Mouse (Mus musculus): Measurements from ENCODE around the gene Nr6a1.

The Nr6a1 gene

DNA sequence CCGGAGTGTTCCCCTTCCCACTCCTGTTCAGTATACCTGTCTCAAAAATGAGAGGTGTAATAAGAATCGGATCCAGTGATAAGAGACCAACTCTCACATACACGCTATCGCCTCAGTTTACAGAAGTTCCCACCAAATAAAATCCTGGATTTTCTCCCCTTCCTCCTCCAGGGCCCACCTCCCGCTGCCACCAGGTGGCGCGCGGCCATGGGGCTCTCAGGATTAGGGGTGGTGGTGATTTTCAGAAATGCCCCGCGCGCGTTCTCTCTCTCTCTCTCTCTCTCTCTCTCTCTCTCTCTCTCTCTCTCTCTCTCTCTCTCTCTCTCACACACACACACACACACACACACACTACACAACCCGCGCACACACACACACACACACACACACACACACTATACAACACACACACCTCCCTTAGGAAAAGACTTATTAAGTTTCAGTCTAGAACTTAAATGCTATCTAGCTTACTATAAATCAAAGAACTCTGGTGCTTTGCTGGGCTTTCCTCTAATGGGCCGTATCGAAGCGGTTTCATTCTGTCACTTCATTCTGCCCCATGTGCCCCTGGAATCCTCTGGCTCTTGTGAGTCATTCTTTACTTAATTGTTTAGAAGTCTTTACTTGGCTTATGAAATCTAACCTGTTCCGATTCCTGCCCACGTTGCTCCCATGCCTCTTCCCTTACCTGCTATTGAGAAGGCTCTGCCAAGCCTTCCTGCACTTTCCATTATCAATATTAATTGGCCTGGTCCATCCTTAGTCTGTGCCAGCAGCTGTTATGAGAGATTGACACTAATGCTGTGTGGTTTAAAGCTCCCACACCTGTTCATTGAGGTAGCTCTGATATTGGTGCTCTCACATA is at the start of gene Nr6a1:
Gene Nr6a1 (minus strand): TSS at position 574 of the 865 bp plus-strand sequence.
- peak in 1 of 2 experiments; percentile 46 for DNase-seq (ENCODE audit: low spot score in 2 of 2)

DNA sequence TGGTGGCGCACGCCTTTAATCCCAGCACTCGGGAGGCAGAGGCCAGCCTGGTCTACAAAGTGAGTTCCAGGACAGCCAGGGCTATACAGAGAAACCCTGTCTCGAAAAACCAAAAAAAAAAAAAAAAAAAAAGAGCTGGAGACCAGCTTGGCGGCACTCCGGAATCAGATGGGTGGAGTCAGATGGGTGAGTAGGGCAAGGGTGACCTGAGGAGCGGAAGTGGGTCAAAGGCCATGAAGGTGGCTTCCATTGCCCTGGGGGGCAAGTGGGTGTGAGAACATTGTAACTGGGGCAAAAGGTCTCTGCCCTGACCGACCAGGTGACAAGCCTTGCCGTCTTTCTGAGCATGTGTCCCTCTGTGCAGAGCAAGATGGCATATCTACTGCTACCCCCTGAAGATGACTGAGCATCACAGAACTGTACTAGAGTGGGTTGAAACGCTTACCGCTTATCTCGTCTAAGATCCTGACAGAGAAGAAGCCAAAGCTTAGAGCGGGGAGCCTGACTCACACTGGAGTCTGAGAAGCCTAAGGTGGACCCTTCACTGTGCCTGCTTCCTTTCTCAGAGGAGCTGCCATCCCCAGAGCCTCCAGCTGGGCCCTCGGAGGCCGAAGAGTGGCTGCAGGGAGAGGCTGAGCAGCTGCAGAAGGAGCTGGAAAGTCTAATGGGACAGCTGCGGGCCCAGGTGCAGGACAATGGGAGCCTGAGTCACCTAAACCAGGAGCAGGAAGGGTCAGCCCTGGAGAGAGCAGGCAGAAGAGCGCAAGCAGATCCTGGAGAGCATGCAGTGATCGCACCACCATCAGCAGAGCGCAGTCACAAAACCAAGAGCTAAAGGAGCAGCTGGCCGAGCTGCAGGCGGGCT is 48.7 kb upstream of the Nr6a1 start:
- DNase-seq (ENCODE audit: low spot score in 2 of 2), result no peak

DNA sequence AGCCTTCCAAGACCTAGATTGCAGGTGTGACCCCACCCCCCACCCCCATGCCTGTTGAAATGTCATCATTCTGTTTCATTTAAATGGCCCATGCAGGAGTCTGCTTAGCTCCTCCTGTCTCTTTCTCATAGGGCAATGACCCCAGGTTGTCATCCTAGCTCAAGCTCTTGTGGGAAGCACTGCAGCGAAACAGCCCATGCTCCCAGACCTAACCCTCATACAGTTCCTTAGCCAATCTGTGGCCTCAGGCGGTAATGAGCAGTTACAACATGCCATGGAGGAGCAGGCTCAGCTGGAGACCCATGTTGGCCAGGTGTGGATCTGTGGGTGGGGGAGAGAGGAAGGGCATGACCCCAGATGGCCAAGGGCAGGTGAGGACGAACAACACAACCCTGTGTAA is 47.7 kb upstream of the Nr6a1 start:
- DNase-seq (ENCODE audit: low spot score in 2 of 2), result no peak

DNA sequence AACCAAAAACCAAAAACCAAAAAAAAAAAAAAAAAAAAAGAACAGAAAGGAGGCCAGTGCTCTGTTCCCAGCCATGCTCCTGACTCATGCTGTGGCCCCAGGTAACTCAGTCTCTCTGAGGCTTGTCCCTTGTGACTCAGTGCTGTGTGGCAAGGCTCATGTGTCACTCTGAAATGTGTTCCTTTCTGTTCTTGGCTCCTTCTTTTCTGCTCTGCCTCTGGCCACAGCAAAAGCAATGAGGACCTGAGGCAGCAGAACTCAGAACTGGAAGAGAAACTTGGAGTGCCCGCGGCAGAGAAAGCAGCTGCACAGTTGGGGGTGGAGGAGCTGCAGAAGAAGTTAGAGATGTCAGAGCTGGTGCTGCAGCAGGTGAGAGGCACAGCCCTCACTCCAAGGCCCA is 46.7 kb upstream of the Nr6a1 start:
- DNase-seq (ENCODE audit: low spot score in 2 of 2), result no peak

DNA sequence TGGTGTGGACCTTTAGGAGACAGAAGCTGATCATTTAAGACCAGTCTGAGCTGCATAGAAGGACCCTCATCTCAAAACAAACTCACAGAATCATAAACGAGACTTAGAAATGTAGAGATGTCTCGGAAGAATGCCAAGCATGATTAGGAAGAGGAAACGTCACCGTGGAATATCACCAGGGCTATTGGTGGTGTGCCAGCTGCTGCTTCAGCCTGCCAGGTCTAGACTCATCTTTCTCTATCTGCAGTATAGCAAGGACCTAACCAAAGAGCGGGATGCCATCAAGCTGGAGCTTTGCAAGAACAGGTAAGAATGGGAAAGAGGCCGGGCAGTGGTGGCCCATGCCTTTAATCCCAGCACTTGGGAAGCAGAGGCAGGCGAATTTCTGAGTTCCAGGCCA is 46.2 kb upstream of the Nr6a1 start:
- DNase-seq (ENCODE audit: low spot score in 2 of 2), result no peak

DNA sequence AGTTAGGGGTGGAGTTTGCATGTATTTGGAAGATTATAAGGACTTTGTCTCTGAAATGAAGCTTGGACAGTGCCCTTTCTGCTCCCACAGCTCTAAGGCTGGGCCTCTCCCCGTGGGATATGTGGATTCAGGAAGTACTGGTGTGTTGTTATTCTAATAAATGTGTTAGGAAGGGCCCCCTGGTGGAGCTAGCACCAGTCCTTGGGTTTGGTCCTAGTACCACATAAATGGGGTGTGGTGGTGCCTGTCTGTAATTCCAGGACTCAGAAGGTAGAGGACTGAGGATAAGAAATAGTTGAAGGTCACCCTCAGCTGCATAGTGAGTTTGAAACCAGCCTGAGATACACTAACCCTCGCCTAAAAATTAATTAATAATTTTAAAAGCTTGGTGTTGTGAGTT is 45.7 kb upstream of the Nr6a1 start:
- DNase-seq (ENCODE audit: low spot score in 2 of 2), result no peak

DNA sequence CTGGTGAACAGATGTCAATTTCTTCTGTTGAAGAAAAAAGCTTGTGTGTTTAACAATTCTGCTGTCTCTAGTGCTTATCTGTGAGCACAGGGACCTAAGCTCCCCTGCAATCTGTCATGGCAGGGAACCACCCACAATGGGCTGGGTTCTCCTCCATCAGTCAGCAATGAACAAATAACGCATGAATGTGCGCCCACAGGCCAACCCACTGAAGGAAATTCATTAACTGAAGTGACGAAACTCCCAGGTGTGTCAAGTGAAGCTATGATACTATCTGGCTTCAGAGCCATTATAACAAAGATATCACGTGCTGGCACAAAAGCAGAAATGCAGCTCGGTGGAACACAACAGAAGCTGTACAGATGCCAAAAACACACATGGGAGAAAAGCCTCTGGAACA is 42.6 kb upstream of the Nr6a1 start:
- DNase-seq (ENCODE audit: low spot score in 2 of 2), result no peak

DNA sequence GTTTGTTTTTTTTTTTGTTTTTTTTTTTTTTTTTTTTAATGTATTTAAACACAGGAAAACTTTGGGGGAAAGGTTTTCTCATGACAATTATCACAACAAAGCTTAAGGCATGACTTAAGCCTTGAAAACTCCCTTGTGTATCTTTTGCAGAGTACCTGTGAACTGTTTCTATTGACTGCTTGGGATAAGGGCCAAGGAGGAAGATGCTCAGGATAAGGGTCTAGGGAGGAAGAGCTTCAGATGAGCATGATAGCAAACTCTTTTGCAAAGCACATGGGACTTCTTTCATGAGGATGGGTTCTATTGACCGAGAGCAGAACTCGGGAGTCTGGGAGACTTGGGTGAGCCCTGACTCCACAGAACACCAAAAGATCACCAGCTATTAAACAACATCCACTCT is 42.2 kb upstream of the Nr6a1 start:
- DNase-seq (ENCODE audit: low spot score in 2 of 2), result no peak

DNA sequence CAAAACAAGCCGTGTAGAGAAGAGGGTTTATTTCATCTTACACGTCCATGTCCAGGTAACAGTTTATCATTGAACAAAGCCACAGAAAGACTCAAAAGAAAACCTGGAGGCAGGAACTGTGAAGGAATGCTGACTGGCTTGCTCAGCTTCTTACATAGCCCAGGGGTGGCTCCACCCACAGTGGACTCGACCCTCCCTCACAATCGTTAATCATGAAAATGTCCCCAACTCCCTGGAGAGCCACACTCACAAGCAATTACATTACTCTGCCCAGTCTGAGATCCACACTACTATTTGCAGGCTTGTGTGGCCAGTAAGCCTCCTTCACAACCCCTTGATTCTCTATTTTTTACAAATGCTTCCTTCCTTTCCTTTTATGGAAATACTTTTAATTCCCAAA is 36.7 kb upstream of the Nr6a1 start:
- no peak for DNase-seq (ENCODE audit: low spot score in 2 of 2)

DNA sequence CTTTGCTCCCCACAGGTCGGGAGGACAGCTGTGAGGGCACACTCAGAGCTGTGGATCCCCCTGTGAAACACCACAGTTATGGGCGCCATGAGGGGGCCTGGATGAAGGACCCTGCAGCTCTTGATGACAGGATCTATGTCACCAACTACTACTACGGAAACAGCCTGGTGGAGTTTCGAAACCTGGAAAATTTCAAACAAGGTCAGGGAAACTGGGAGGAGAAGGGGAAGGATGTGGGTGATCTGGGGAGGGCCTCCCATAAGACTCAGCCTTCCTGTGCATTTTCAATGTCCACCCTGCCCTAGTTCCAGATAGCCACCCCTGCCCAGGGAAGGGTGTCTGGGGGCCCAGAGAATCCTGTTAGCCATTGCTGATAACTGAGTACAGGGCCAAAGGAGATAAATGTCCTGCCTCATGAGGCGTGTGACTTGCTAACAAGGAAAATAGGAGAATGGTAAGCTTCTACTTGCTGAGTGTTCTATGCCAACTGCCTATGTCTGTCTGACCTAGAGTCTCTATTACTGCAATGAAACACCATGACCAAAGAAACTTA is 30.3 kb upstream of the Nr6a1 start:
- DNase-seq (ENCODE audit: low spot score in 2 of 2), result no peak

DNA sequence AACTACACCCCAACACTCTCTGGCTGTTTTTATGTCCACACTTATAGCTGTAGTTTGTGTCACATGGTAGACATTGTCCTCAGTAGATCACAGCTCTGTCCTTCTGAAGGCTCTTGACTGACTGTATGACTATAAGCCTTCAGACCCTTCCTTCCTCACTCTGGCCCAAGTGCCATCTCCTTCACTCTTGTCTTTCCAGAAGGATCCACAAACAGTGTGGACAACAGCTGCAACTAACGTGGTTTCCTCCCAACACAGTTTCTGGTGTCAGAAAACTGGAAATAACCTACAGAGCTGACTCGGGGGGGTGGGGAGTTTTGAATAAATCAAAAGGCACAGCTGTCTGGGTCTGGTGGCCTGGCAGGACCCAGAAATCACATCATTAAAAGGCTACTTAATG is 28.6 kb upstream of the Nr6a1 start:
- DNase-seq (ENCODE audit: low spot score in 2 of 2), result no peak

DNA sequence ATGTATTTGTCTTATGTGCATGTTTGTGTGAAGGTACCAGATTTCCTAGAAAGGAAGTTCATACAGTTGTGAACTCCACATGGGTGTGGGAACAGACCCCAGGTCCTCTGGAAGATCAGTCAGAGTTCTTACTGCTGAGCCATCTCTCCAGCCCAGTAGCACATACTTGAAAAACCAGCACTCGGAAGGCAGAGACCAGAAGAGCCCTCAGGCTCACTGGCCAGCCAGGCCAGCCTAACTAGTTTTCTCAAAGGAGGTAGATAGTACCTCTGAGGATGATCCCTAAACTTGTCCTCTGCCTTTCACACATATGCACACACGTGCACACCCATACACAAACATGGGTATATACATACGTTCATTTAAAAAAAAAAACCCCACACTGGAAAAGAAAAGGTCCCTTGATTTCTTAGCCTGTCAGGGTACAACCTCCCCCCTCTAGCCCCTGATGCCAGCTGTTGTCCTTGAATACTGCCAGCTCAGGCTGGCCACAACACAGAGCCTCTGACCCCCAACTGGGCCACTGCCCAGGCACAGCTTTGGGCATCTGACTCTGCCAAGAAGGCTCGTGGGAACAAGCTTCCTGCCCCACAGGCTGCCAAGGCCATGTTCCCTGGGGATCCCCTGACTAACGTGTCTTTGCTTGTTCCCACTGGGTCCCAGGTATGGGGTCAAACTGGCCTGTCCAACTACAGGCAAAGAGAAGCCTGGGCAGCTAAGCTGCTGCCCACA is 25.8 kb upstream of the Nr6a1 start:
- peak; percentile 23 to 47 for DNase-seq (ENCODE audit: low spot score in 2 of 2)

DNA sequence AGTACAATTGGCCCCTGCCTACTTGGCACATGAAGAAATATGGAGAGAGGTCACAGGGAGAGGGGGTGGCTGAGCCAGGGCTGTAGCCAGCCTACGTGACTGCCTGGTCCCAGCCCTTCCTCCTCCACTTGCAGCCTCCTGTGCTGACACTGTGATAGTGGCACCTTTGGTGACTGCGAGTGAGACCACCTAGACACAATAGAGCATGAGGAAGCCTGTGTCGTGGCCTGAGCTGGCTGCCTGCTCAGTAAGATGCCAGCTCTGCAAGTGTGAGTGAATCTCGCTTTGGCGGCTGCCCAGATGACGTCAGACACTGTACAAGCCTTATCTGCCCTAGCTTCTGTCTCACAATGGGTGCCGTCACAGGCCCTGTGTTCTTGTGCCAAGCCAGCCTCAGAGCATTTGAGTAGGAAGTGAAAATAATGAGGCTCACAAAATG is 22.8 kb upstream of the Nr6a1 start:
- DNase-seq (ENCODE audit: low spot score in 2 of 2), result peak; percentile 67 to 87

DNA sequence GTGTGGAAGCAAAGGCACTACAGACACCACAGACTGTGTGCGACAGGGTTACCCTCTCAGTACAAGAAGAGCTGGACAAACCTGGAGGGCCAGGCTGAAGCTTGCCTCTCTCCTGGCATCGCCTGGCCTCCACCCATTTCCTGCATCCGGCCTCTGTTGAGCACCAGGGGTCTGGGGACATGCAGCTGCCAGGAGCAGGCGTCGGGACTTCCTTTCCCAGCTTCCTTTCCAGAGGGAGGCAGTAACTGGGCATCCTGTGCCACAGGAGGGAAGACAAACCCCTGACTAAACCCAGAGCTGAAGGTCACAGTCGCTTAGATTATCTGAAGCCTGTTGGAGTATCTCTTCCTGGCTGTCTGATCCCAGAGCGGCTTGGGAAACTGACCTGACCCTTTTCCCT is 20.1 kb upstream of the Nr6a1 start:
- no peak for DNase-seq (ENCODE audit: low spot score in 2 of 2)

DNA sequence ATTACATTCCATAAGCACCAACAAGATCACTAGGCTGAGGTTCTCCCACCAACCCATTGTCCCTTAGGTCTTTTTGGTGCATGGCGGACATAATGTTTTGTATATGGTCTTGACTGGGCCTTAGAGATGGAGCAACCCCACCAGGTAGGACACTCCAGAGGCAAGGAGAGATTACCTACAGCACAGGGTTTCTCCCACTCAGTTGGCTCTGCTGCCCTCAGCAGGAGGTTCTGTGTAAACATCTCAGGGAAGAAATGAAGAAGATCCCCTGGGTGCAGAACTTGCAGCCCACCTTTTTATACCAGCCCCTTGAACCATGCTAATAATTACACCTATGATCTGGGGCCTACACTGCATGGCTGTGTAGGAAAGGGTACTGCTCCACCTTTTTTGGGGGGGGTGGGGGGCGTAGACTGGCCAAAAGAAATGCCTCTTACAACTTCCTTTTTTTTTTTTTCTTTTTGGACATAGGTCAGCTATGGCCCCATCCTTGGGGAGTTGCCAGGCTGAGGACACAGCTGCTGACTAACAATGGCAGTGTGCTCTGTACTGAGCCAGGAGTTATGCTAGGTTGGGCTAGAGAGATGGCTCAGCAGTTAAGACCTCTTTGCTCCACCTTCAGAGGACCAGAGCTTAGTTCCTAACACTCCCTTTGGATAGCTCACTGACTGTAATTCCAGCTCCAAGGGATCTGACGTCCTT is 17.1 kb upstream of the Nr6a1 start:
- no peak for DNase-seq (ENCODE audit: low spot score in 2 of 2)

DNA sequence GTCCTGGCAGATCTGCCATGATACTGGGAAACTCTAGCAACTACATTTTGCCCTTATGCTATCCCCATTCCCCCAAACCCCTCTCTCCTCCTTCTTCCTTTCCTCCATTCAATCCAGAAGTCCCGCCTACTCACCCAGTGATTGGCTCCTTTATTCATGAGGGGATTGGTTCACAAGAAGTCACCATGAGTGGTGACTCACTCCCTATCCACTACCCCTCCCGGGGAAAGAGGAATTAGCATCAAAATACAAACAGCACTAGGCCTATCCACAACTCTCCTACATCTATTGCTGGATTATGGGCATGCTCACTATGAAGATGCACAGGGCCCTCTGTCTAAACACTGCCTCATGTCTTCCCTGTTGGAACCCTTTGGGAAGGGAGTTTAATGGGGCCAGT is 16.5 kb upstream of the Nr6a1 start:
- DNase-seq (ENCODE audit: low spot score in 2 of 2), result no peak

DNA sequence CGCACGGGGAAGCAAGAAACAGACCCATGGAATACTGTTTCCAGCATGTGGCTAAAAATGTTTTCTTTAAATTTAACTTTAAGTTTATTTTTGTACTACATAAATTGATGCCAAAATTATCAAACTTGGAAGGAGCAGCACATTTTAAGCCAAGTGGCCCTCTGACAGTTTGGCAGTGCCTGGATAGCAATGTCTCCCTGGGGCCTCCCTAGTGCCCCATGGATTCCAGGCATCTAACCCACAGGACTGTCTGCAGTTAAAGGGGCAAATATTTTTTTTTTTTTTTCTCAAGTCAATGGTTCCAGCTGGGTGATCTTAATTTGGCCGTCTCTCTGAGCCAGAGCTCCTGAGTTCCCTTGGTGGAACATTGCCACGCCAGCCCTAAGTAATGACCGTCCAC is 15.7 kb upstream of the Nr6a1 start:
- DNase-seq (ENCODE audit: low spot score in 2 of 2), result no peak

DNA sequence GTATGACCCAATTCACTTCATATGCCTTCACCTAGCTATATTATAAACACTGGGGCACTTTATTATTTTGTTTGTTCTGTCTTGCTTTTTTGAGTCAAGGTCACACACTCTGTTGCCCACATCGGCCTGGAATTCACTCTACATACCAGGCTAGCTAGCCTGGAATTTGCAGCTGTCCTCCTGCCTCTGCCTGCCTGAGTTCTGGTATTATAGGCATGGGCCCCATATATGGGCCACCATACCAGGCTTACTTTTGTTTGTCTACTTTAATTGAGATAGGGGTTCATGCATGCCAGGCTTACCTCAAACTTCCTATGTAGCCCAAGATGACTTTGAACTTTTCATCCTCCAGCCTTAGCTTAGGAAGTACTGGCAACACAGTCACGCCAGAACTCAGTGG is 14.4 kb upstream of the Nr6a1 start:
- no peak for DNase-seq (ENCODE audit: low spot score in 2 of 2)

DNA sequence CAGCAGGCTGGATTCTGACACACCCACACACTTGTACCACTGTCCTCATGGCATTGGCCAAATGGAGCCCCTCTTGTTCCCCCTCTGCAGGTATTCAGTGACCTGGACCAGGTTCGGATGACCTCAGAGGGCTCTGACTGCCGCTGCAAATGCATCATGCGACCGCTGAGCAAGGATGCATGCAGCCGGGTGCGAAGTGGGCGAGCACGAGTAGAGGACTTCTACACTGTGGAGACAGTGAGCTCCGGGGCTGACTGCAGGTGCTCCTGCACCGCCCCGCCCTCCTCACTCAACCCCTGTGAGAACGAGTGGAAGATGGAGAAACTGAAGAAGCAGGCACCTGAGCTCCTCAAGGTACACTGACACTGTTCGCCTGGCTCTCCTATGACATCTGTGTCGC is 13.9 kb upstream of the Nr6a1 start:
- DNase-seq (ENCODE audit: low spot score in 2 of 2), result no peak

DNA sequence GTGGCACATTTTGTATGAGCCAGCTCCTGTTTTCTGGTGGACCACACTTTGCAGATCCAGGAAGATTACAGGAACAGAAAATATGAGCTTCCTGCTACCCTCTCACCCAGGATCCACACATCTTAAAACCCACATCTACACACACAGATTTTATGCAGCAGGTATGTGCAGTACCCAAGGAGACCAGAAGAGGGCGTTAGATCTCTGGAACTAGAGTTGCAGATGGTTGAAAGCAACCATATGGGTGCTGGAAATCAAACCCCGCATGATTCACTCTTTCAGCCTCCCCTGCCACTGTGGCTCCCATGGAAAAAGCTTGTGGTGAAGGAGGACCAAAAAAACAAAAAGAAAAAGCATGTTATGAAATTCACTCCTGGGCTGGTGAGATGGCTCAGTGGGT is 11.6 kb upstream of the Nr6a1 start:
- no peak for DNase-seq (ENCODE audit: low spot score in 2 of 2)

DNA sequence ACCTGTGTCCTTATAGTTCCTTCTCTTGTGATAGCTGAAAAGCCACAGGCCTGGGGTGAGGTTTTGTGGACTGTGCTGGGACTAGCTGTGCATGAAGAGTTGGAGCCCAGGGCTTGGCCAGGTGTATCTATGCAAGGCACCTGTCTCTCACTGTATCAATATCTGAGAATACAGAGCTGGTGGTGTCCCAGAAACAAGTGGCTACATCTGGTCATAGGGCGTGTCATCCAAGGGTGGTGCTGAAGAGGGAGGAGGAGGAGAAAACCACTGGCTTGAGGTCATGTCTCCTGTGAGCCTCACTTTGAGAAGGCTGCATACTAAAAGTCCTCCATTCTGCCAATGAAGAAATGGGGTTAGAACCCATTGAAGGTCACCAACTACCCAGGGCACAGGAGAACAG is 10.5 kb upstream of the Nr6a1 start:
- no peak for DNase-seq (ENCODE audit: low spot score in 2 of 2)

All from left cerebral cortex, adult 9 months (tissue).